Mouse (Mus musculus): ENCODE data around the gene D17H6S53E. TPM values are rescaled to one million over a fixed set of nuclear protein-coding genes. Genes with fewer than 3 reads are reported as not detected.

Gene D17H6S53E
- polyA plus RNA-seq, 1 experiment, result 4.3 TPM

GRCm38 (mm10) chr17:35097164-35097655 lies 29.0 kb upstream of the D17H6S53E start:
- Histone ChIP-seq H3K27ac (ENCODE audit: insufficient read depth, low read length) (no peak overlapping the region), H3K36me3 (ENCODE audit: control insufficient read depth, insufficient read depth, low read length, poor library complexity, severe bottlenecking) (no peaks in the 10 kb centered on the region), H3K4me1 (ENCODE audit: control insufficient read depth, insufficient read depth, low read length) (no peaks in the 10 kb centered on the region), H3K27me3 (ENCODE audit: control insufficient read depth, insufficient read depth, low read length, poor library complexity, severe bottlenecking) (no peaks in the 10 kb centered on the region), H3K9ac (ENCODE audit: low read depth, poor library complexity, severe bottlenecking) (no peak overlapping the region), H3K4me3 (ENCODE audit: low read depth, low read length) (no peak overlapping the region), H3K9me3 (replicated peaks; ENCODE audit: control insufficient read depth, insufficient read depth, low read length, poor library complexity, severe bottlenecking) (no peaks in the 10 kb centered on the region)
- TF ChIP-seq POLR2A (IDR thresholded peaks at IDR 0.05; ENCODE audit: insufficient read depth, low read length), result no peak
- no peak for TF ChIP-seq CTCF (IDR thresholded peaks at IDR 0.05; ENCODE audit: low read depth, low read length)
- TF ChIP-seq EP300 (IDR thresholded peaks at IDR 0.05; ENCODE audit: insufficient read depth, low read depth, low read length), result no peak

- no peaks in the 10 kb centered on the region for H3K4me1 ChIP-seq (ENCODE audit: control insufficient read depth, insufficient read depth, low read length)
- no peak overlapping the region for H3K9ac ChIP-seq (ENCODE audit: low read depth, poor library complexity, severe bottlenecking)
- H3K4me3 ChIP-seq (ENCODE audit: low read depth, low read length), result no peak overlapping the region
- no peak overlapping the region for H3K27ac ChIP-seq (ENCODE audit: insufficient read depth, low read length)
- H3K27me3 ChIP-seq (ENCODE audit: control insufficient read depth, insufficient read depth, low read length, poor library complexity, severe bottlenecking), result no peaks in the 10 kb centered on the region
- no peaks in the 10 kb centered on the region for H3K36me3 ChIP-seq (ENCODE audit: control insufficient read depth, insufficient read depth, low read length, poor library complexity, severe bottlenecking)
- TF ChIP-seq POLR2A (IDR thresholded peaks at IDR 0.05; ENCODE audit: insufficient read depth, low read length) (no peak), CTCF (IDR thresholded peaks at IDR 0.05; ENCODE audit: low read depth, low read length) (no peak), EP300 (IDR thresholded peaks at IDR 0.05; ENCODE audit: insufficient read depth, low read depth, low read length) (no peak)
- no peaks in the 10 kb centered on the region for H3K9me3 ChIP-seq (replicated peaks; ENCODE audit: control insufficient read depth, insufficient read depth, low read length, poor library complexity, severe bottlenecking)
Observed at GRCm38 (mm10) chr17:35100196-35100765, 25.9 kb upstream of the D17H6S53E start.

GRCm38 (mm10) chr17:35101161-35101560 lies 25.0 kb upstream of the D17H6S53E start:
- Histone ChIP-seq H3K27ac (ENCODE audit: insufficient read depth, low read length) (no peak overlapping the region), H3K9me3 (replicated peaks; ENCODE audit: control insufficient read depth, insufficient read depth, low read length, poor library complexity, severe bottlenecking) (no peaks in the 10 kb centered on the region), H3K4me3 (ENCODE audit: low read depth, low read length) (no peak overlapping the region), H3K4me1 (ENCODE audit: control insufficient read depth, insufficient read depth, low read length) (no peaks in the 10 kb centered on the region), H3K36me3 (ENCODE audit: control insufficient read depth, insufficient read depth, low read length, poor library complexity, severe bottlenecking) (no peaks in the 10 kb centered on the region), H3K27me3 (ENCODE audit: control insufficient read depth, insufficient read depth, low read length, poor library complexity, severe bottlenecking) (no peaks in the 10 kb centered on the region), H3K9ac (ENCODE audit: low read depth, poor library complexity, severe bottlenecking) (no peak overlapping the region)
- TF ChIP-seq CTCF (IDR thresholded peaks at IDR 0.05; ENCODE audit: low read depth, low read length), result no peak
- no peak for TF ChIP-seq EP300 (IDR thresholded peaks at IDR 0.05; ENCODE audit: insufficient read depth, low read depth, low read length)
- no peak for TF ChIP-seq POLR2A (IDR thresholded peaks at IDR 0.05; ENCODE audit: insufficient read depth, low read length)

- no peak for TF ChIP-seq CTCF (IDR thresholded peaks at IDR 0.05; ENCODE audit: low read depth, low read length)
- no peak for TF ChIP-seq POLR2A (IDR thresholded peaks at IDR 0.05; ENCODE audit: insufficient read depth, low read length)
- no peak for TF ChIP-seq EP300 (IDR thresholded peaks at IDR 0.05; ENCODE audit: insufficient read depth, low read depth, low read length)
- Histone ChIP-seq H3K9me3 (replicated peaks; ENCODE audit: control insufficient read depth, insufficient read depth, low read length, poor library complexity, severe bottlenecking) (no peaks in the 10 kb centered on the region), H3K27ac (ENCODE audit: insufficient read depth, low read length) (no peak overlapping the region), H3K27me3 (ENCODE audit: control insufficient read depth, insufficient read depth, low read length, poor library complexity, severe bottlenecking) (no peaks in the 10 kb centered on the region), H3K9ac (ENCODE audit: low read depth, poor library complexity, severe bottlenecking) (no peak overlapping the region), H3K36me3 (ENCODE audit: control insufficient read depth, insufficient read depth, low read length, poor library complexity, severe bottlenecking) (no peaks in the 10 kb centered on the region), H3K4me1 (ENCODE audit: control insufficient read depth, insufficient read depth, low read length) (no peaks in the 10 kb centered on the region), H3K4me3 (ENCODE audit: low read depth, low read length) (no peak overlapping the region)
Observed at GRCm38 (mm10) chr17:35102299-35102698, 23.9 kb upstream of the D17H6S53E start.

GRCm38 (mm10) chr17:35103221-35103690 lies 22.9 kb upstream of the D17H6S53E start:
- H3K27ac ChIP-seq (ENCODE audit: insufficient read depth, low read length), result no peak overlapping the region
- no peak overlapping the region for H3K9ac ChIP-seq (ENCODE audit: low read depth, poor library complexity, severe bottlenecking)
- H3K4me3 ChIP-seq (ENCODE audit: low read depth, low read length), result no peak overlapping the region
- no peak for TF ChIP-seq CTCF (IDR thresholded peaks at IDR 0.05; ENCODE audit: low read depth, low read length)
- no peak for TF ChIP-seq POLR2A (IDR thresholded peaks at IDR 0.05; ENCODE audit: insufficient read depth, low read length)
- no peak for TF ChIP-seq EP300 (IDR thresholded peaks at IDR 0.05; ENCODE audit: insufficient read depth, low read depth, low read length)
- no peaks in the 10 kb centered on the region for H3K9me3 ChIP-seq (replicated peaks; ENCODE audit: control insufficient read depth, insufficient read depth, low read length, poor library complexity, severe bottlenecking)
- no peaks in the 10 kb centered on the region for H3K27me3 ChIP-seq (ENCODE audit: control insufficient read depth, insufficient read depth, low read length, poor library complexity, severe bottlenecking)
- no peaks in the 10 kb centered on the region for H3K36me3 ChIP-seq (ENCODE audit: control insufficient read depth, insufficient read depth, low read length, poor library complexity, severe bottlenecking)
- H3K4me1 ChIP-seq (ENCODE audit: control insufficient read depth, insufficient read depth, low read length), result no peaks in the 10 kb centered on the region

DNA sequence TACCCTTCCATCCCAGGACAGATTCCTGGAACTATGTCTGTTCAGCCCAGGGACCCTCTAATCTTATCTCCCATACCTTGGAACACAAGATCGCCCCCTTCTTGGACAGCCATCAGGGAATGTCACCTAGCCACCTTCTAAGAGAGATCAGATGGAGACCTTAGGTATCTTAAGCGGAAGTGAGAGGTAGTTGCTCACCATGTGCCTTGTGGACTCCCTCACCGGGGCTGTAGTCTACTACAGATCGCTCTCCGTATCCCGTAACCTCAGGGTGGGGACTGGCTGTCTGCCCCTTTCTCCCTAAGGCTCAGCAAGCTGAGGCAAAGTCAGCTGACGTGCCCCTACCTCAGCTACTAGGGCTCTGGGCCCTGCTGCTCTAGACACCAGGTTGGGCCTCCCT lies 22.1 kb upstream of the D17H6S53E start:
- H3K4me3 ChIP-seq (ENCODE audit: low read depth, low read length), result no peak overlapping the region
- H3K9ac ChIP-seq (ENCODE audit: low read depth, poor library complexity, severe bottlenecking), result no peak overlapping the region
- H3K27ac ChIP-seq (ENCODE audit: insufficient read depth, low read length), result no peak overlapping the region
- no peaks in the 10 kb centered on the region for H3K9me3 ChIP-seq (replicated peaks; ENCODE audit: control insufficient read depth, insufficient read depth, low read length, poor library complexity, severe bottlenecking)
- H3K4me1 ChIP-seq (ENCODE audit: control insufficient read depth, insufficient read depth, low read length), result no peaks in the 10 kb centered on the region
- no peaks in the 10 kb centered on the region for H3K36me3 ChIP-seq (ENCODE audit: control insufficient read depth, insufficient read depth, low read length, poor library complexity, severe bottlenecking)
- TF ChIP-seq CTCF (IDR thresholded peaks at IDR 0.05; ENCODE audit: low read depth, low read length), result no peak
- TF ChIP-seq POLR2A (IDR thresholded peaks at IDR 0.05; ENCODE audit: insufficient read depth, low read length), result no peak
- no peak for TF ChIP-seq EP300 (IDR thresholded peaks at IDR 0.05; ENCODE audit: insufficient read depth, low read depth, low read length)
- no peaks in the 10 kb centered on the region for H3K27me3 ChIP-seq (ENCODE audit: control insufficient read depth, insufficient read depth, low read length, poor library complexity, severe bottlenecking)
